Mouse (Mus musculus): Measurements from ENCODE around the gene Zfp428. TPM values are rescaled to one million over a fixed set of nuclear protein-coding genes. Genes with fewer than 3 reads are reported as not detected.

The Zfp428 gene
- polyA plus RNA-seq, 1 experiment, result 15.7 TPM

DNA sequence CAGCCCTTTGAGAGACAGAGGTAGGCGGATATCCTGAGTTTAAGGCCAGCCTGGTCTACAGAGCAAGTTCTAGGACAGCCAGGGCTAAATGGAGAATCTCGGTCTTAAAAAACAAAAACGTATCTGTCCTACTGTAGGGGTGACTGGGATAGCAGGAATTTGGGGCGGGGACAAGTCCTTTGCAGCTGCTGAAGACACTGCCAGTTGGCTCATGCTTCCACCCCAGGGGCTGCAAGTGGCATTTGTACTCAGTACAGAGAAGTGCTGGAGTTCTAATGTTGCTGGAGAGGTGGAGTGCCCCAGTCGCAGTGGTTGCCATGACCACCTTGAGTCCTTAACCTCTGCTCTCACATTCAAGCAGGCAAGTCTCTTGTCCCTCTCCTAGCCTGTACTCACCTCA, 16.0 kb downstream of the Zfp428 start:
- H3K27ac ChIP-seq (ENCODE audit: insufficient read depth, low read depth, low read length), result no peak overlapping the region
- WGBS, result 51% methylated on average over 5 of the region's 5 CpGs
- no peak for TF ChIP-seq POLR2A (IDR thresholded peaks at IDR 0.05; ENCODE audit: low read depth, low read length)
- no peak for TF ChIP-seq CTCF (IDR thresholded peaks at IDR 0.05; ENCODE audit: extremely low read depth, insufficient read length, insufficient replicate concordance, low read depth, low read length)
- H3K27me3 ChIP-seq (ENCODE audit: control insufficient read depth, insufficient read depth, low read length), result no peaks in the 10 kb centered on the region
- no peak overlapping the region for H3K4me3 ChIP-seq (ENCODE audit: low read depth, low read length)
- H3K4me1 ChIP-seq (ENCODE audit: control insufficient read depth, insufficient read depth, insufficient read length, low read length), result no peaks in the 10 kb centered on the region
- H3K36me3 ChIP-seq (ENCODE audit: control insufficient read depth, insufficient read depth, low read length), result no peaks in the 10 kb centered on the region

DNA sequence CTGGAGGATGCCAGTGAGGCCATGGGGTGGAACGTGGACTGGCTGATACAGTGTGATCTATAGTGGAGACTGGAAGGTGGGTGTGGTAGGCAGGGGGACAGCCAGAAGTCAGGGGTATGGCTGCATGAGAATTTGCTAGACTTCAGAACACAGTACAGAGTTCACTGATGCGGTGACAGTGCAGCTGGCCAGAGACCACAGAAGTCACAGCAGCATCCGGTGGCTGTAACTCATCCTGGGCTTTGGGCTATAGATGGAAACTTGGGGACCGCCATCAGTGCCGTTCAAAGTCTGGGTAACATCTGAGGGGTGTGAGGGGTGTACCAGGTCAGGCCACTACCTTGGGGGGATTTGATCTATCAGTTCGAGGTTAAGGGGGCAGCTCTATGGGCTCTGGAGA, 16.9 kb downstream of the Zfp428 start:
- Histone ChIP-seq H3K27ac (ENCODE audit: insufficient read depth, low read depth, low read length) (no peak overlapping the region), H3K4me1 (ENCODE audit: control insufficient read depth, insufficient read depth, insufficient read length, low read length) (no peaks in the 10 kb centered on the region), H3K4me3 (ENCODE audit: low read depth, low read length) (no peak overlapping the region), H3K36me3 (ENCODE audit: control insufficient read depth, insufficient read depth, low read length) (no peaks in the 10 kb centered on the region), H3K27me3 (ENCODE audit: control insufficient read depth, insufficient read depth, low read length) (no peaks in the 10 kb centered on the region)
- 70% methylated on average over 6 of the region's 6 CpGs for WGBS
- TF ChIP-seq CTCF (IDR thresholded peaks at IDR 0.05; ENCODE audit: extremely low read depth, insufficient read length, insufficient replicate concordance, low read depth, low read length) (no peak), POLR2A (IDR thresholded peaks at IDR 0.05; ENCODE audit: low read depth, low read length) (no peak)

GRCm38 (mm10) chr7:24524978-24525377, 18.2 kb downstream of the Zfp428 start:
- TF ChIP-seq CTCF (IDR thresholded peaks at IDR 0.05; ENCODE audit: extremely low read depth, insufficient read length, insufficient replicate concordance, low read depth, low read length) (no peak), POLR2A (IDR thresholded peaks at IDR 0.05; ENCODE audit: low read depth, low read length) (no peak)
- Histone ChIP-seq H3K27ac (ENCODE audit: insufficient read depth, low read depth, low read length) (no peak overlapping the region), H3K4me1 (ENCODE audit: control insufficient read depth, insufficient read depth, insufficient read length, low read length) (peaks cover 2% of the 10 kb centered on the region; the same call in 1 of the 2 replicates), H3K27me3 (ENCODE audit: control insufficient read depth, insufficient read depth, low read length) (no peaks in the 10 kb centered on the region), H3K4me3 (ENCODE audit: low read depth, low read length) (no peak overlapping the region), H3K36me3 (ENCODE audit: control insufficient read depth, insufficient read depth, low read length) (no peaks in the 10 kb centered on the region)
- WGBS, result 76% methylated on average over 6 of the region's 6 CpGs

- H3K36me3 ChIP-seq (ENCODE audit: control insufficient read depth, insufficient read depth, low read length), result no peaks in the 10 kb centered on the region
- no peak overlapping the region for H3K4me3 ChIP-seq (ENCODE audit: low read depth, low read length)
- TF ChIP-seq POLR2A (IDR thresholded peaks at IDR 0.05; ENCODE audit: low read depth, low read length) (no peak), CTCF (IDR thresholded peaks at IDR 0.05; ENCODE audit: extremely low read depth, insufficient read length, insufficient replicate concordance, low read depth, low read length) (no peak)
- no peak overlapping the region for H3K27ac ChIP-seq (ENCODE audit: insufficient read depth, low read depth, low read length)
- peaks cover 2% of the 10 kb centered on the region; the same call in 1 of the 2 replicates for H3K4me1 ChIP-seq (ENCODE audit: control insufficient read depth, insufficient read depth, insufficient read length, low read length)
- no peaks in the 10 kb centered on the region for H3K27me3 ChIP-seq (ENCODE audit: control insufficient read depth, insufficient read depth, low read length)
- WGBS, result 83% methylated on average over 12 of the region's 12 CpGs
Observed at GRCm38 (mm10) chr7:24525686-24526420, 19.0 kb downstream of the Zfp428 start.

DNA sequence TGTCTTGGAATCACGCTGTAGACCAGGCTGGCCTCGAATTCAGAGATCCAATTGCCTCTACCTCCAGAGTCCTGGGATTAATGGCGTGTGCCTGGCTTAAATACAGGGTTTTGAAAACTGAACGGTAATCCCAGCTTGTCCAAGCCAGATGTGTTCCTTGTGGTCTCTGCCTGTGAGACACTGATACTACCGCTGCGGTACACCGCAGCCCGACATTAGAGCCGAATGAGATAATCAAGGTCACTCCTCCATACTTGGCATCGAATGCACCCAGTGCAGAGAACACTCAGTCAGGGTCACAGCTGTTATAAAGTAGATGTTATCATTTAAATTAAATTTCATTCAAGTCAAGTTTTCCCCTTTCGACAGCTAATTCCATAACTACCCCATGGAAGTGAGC, 22.1 kb downstream of the Zfp428 start:
- H3K27me3 ChIP-seq (ENCODE audit: control insufficient read depth, insufficient read depth, low read length), result no peaks in the 10 kb centered on the region
- TF ChIP-seq CTCF (IDR thresholded peaks at IDR 0.05; ENCODE audit: extremely low read depth, insufficient read length, insufficient replicate concordance, low read depth, low read length) (no peak), POLR2A (IDR thresholded peaks at IDR 0.05; ENCODE audit: low read depth, low read length) (no peak)
- 85% methylated on average over 11 of the region's 11 CpGs for WGBS
- H3K4me1 ChIP-seq (ENCODE audit: control insufficient read depth, insufficient read depth, insufficient read length, low read length), result peaks cover 5% of the 10 kb centered on the region
- peaks cover 13% of the 10 kb centered on the region for H3K36me3 ChIP-seq (ENCODE audit: control insufficient read depth, insufficient read depth, low read length)
- no peak overlapping the region for H3K27ac ChIP-seq (ENCODE audit: insufficient read depth, low read depth, low read length)
- no peak overlapping the region for H3K4me3 ChIP-seq (ENCODE audit: low read depth, low read length)

GRCm38 (mm10) chr7:24529580-24529979, 22.8 kb downstream of the Zfp428 start:
- Histone ChIP-seq H3K27me3 (ENCODE audit: control insufficient read depth, insufficient read depth, low read length) (no peaks in the 10 kb centered on the region), H3K27ac (ENCODE audit: insufficient read depth, low read depth, low read length) (no peak overlapping the region), H3K36me3 (ENCODE audit: control insufficient read depth, insufficient read depth, low read length) (peaks cover 19% of the 10 kb centered on the region), H3K4me3 (ENCODE audit: low read depth, low read length) (peak overlapping the region; percentile 70), H3K4me1 (ENCODE audit: control insufficient read depth, insufficient read depth, insufficient read length, low read length) (peaks cover 5% of the 10 kb centered on the region)
- TF ChIP-seq POLR2A (IDR thresholded peaks at IDR 0.05; ENCODE audit: low read depth, low read length), result no peak
- TF ChIP-seq CTCF (IDR thresholded peaks at IDR 0.05; ENCODE audit: extremely low read depth, insufficient read length, insufficient replicate concordance, low read depth, low read length), result no peak
- 21% methylated on average over 11 of the region's 11 CpGs for WGBS

DNA sequence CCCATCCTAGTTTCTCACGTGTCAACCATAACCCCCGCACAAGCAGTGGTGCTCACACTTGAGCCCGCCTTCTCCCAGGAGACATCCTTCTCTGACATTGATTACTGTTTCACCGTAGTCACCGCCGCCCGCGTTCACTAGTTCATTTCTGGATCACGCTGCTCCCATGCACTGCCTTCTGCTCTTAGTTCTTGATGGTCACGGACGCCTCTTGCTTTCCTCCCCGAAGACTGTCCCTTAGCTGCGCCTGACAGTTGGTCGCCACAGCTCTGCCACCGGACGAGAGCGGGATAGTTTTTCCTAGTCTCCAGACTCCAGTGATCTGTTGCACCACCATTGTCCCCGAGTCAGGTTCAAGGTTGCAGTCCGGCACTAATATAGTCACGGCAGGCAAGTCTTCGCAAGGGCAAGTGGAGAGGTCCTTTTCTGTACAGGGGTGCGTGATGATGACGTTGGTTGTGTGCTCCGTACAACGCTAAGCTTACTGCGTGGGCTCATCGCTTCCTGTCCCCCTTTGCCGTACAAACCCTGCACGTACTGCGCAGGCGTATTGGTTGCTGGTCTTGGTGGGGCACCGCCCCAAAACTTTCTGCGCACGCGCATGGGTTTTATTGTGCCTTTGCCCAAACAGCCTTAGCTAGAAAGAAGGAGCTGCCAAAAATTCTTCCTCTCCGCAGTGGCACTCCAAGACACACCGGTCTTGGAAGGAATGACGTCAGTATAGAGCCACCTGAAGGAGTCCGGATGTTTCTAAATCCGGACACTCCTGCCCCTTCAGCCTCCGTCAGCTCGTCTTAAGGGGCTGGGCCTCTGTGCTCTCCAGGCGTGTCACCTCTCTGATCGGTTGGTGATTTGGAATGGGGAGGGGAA, 23.5 kb downstream of the Zfp428 start, which contains the start of gene Irgq:
TSS of gene Irgq (plus strand) at position 628 of the 870 bp plus-strand sequence.
- under 1% methylated on average over 44 of the region's 44 CpGs for WGBS
- H3K4me1 ChIP-seq (ENCODE audit: control insufficient read depth, insufficient read depth, insufficient read length, low read length), result peaks cover 5% of the 10 kb centered on the region
- H3K36me3 ChIP-seq (ENCODE audit: control insufficient read depth, insufficient read depth, low read length), result peaks cover 21% of the 10 kb centered on the region
- H3K27ac ChIP-seq (ENCODE audit: insufficient read depth, low read depth, low read length), result peak within 1 kb of the TSS; percentile 89
- TF ChIP-seq POLR2A (IDR thresholded peaks at IDR 0.05; ENCODE audit: low read depth, low read length), result no peak
- TF ChIP-seq CTCF (IDR thresholded peaks at IDR 0.05; ENCODE audit: extremely low read depth, insufficient read length, insufficient replicate concordance, low read depth, low read length), result no peak
- H3K4me3 ChIP-seq (ENCODE audit: low read depth, low read length), result peak within 1 kb of the TSS; percentile 70
- H3K27me3 ChIP-seq (ENCODE audit: control insufficient read depth, insufficient read depth, low read length), result no peaks in the 10 kb centered on the region
